Mouse (Mus musculus): ENCODE measurements around the gene Lefty2.
"Not testable (repeated sequence)": the region's sequence is repeated elsewhere in the genome, so short reads cannot be mapped to it uniquely, and the experiment has no call there.

Gene Lefty2

GRCm38 (mm10) chr1:180929599-180929998 is 36.7 kb downstream of the Lefty2 start:
- in situ Hi-C loops (cut with MboI, MseI), result no loop called here

- in situ Hi-C loops (cut with MboI, MseI), result no loop called here
Measured at GRCm38 (mm10) chr1:180931106-180931505, 38.2 kb downstream of the Lefty2 start.

- in situ Hi-C loops (cut with MboI, MseI), result no loop called here
Measured at GRCm38 (mm10) chr1:180933659-180934058, 40.8 kb downstream of the Lefty2 start.

GRCm38 (mm10) chr1:180934467-180935419 is 41.8 kb downstream of the Lefty2 start, which contains the start of gene Lefty1:
Gene Lefty1, plus strand, starts transcription at chr1:180935022.
- in situ Hi-C loops (cut with MboI, MseI), result no loop called here

- in situ Hi-C loops (cut with MboI, MseI), result not testable (repeated sequence)
Measured at GRCm38 (mm10) chr1:180936610-180937398, 43.9 kb downstream of the Lefty2 start.

GRCm38 (mm10) chr1:180937631-180938030 is 44.7 kb downstream of the Lefty2 start:
- in situ Hi-C loops (cut with MboI, MseI), result not testable (repeated sequence)

GRCm38 (mm10) chr1:180938781-180939180 is 45.9 kb downstream of the Lefty2 start:
- in situ Hi-C loops (cut with MboI, MseI), result not testable (repeated sequence)

GRCm38 (mm10) chr1:180940776-180941460 is 48.0 kb downstream of the Lefty2 start:
- in situ Hi-C loops (cut with MboI, MseI), result no loop called here

GRCm38 (mm10) chr1:180941726-180942125 is 48.8 kb downstream of the Lefty2 start:
- in situ Hi-C loops (cut with MboI, MseI), result no loop called here

- in situ Hi-C loops (cut with MboI, MseI), result no loop called here
Measured at GRCm38 (mm10) chr1:180942166-180943031, 49.5 kb downstream of the Lefty2 start, which contains the start of gene Tmem63a. Gene Tmem63a, plus strand, starts transcription at chr1:180942344.

- in situ Hi-C loops (cut with MboI, MseI), result no loop called here
Measured at GRCm38 (mm10) chr1:180943032-180943644, 50.2 kb downstream of the Lefty2 start.

GRCm38 (mm10) chr1:180943896-180944295 is 51.0 kb downstream of the Lefty2 start:
- in situ Hi-C loops (cut with MboI, MseI), result no loop called here

- in situ Hi-C loops (cut with MboI, MseI), result no loop called here
Measured at GRCm38 (mm10) chr1:180944553-180944952, 51.6 kb downstream of the Lefty2 start.

GRCm38 (mm10) chr1:180945001-180945980 is 52.4 kb downstream of the Lefty2 start:
- in situ Hi-C loops (cut with MboI, MseI), result no loop called here

- in situ Hi-C loops (cut with MboI, MseI), result no loop called here
Measured at GRCm38 (mm10) chr1:180946448-180946847, 53.5 kb downstream of the Lefty2 start.
